Mouse (Mus musculus): ENCODE measurements around the gene Etv6.

- TF ChIP-seq CTCF (IDR thresholded peaks at IDR 0.05; ENCODE audit: borderline replicate concordance, extremely low read depth, insufficient read depth, insufficient read length) = no peak
- no peak for TF ChIP-seq POLR2A (IDR thresholded peaks at IDR 0.05; ENCODE audit: borderline replicate concordance, extremely low read depth, insufficient read depth, insufficient read length, poor library complexity, severe bottlenecking)
Measured at GRCm38 (mm10) chr6:134238455-134238854, 203.0 kb downstream of the Etv6 start.
